Mouse (Mus musculus): ENCODE results near the gene Gm45062. TPM values are rescaled to one million over a fixed set of nuclear protein-coding genes. Genes with fewer than 3 reads are reported as not detected.

The Gm45062 gene
- polyA plus RNA-seq, 1 experiment from 2014 or later, result 0.85 TPM

DNA sequence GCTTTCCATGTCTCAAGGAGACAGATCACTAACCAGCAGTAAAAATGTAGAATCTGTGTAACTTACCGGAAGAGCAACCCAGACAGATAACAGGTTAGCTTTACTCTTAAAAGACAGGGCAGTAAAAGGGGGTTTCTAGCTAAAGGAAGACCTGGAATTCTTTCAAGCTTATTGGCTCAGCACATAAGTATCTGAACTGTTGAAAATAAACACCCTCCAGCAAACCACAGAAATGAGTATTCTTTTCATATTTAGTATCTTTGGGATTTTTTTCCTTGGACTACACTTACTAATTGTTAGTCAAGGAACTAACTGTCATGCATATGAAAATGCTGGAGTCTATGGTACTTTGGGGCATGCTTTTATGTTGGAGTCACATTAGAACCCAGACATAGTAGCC lies 89.1 kb downstream of the Gm45062 start:
- no peak overlapping the region for H3K4me2 ChIP-seq (ENCODE audit: low read depth, low read length)

DNA sequence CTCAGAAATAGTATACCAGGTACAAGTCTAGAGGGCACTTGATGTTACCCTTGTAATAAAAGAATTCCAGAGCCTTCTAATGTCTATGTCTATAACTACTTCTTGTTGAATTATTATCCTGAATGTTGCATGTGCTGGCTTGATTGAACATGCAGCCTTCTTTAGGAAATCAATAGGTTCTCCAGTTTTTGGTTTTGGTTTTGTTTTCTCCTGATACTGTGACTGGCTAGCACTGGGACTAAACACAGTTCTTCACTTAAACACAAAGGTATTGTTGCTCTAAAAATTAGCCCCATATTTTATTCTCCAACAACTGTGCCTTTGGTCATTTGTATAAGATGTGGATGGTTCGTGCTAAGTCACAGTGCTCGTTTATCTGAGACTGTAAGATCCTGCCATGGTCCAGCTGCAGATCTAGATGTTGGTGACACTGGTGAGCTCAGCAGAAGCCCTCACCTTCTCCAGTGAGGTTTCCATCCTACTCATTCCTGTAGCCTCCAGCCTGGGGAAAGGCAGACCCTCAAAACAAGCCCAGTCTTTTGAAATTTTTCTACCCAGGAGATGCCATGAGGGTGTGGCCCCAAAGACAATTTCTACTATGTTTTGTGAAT lies 89.9 kb downstream of the Gm45062 start:
- TF ChIP-seq EP300 (IDR thresholded peaks at IDR 0.05; ENCODE audit: low read depth), result peak; percentile 41; the same call in 1 of the 2 replicates
- TF ChIP-seq CTCF (IDR thresholded peaks at IDR 0.05; ENCODE audit: low read depth), result no peak
- H3K4me2 ChIP-seq (ENCODE audit: low read depth, low read length), result peak overlapping the region; percentile 50

More for the DNA sequence above, 89.1 kb downstream of the Gm45062 start:
- no peaks in the 10 kb centered on the region for H3K9me3 ChIP-seq (ENCODE audit: low read length)
- DNase-seq, result no peak
- H3K36me3 ChIP-seq (replicated peaks; ENCODE audit: insufficient read depth, low read length), result no peaks in the 10 kb centered on the region
- no peak overlapping the region for H3K9ac ChIP-seq (replicated peaks)
- no peak overlapping the region for H3K27ac ChIP-seq (ENCODE audit: low read depth)
- no peak for ATAC-seq
- H3K4me3 ChIP-seq (ENCODE audit: low read depth, low read length), result no peak overlapping the region
- TF ChIP-seq EP300 (IDR thresholded peaks at IDR 0.05; ENCODE audit: low read depth) (no peak), CTCF (IDR thresholded peaks at IDR 0.05; ENCODE audit: low read depth) (no peak)
- WGBS (ENCODE audit: insufficient replicate concordance), result 93% methylated on average over 1 of the region's 1 CpGs
- H3K4me1 ChIP-seq (ENCODE audit: insufficient read depth), result peaks cover 26% of the 10 kb centered on the region
- H3K27me3 ChIP-seq (ENCODE audit: insufficient read depth, low read length), result no peaks in the 10 kb centered on the region

DNA sequence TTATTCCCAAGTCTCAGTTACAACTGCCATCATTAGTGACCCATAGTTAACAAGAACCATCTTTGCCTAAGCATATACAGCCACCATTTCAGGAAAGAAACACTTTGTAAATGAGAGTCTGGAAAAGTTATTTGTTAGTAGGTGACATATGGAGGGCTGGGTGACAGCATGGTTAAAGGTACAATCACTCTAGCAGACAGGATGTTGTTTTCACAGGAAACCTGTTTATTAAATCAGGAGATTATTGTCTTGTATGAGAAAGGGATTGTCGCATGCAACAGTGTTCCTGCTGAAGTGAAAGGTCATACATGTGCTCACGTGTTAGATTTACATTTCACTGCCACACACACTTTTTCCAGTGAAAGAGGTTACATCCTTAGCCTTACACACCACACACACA lies 92.3 kb downstream of the Gm45062 start:
- H3K4me1 ChIP-seq (ENCODE audit: insufficient read depth), result peaks cover 14% of the 10 kb centered on the region
- H3K4me2 ChIP-seq (ENCODE audit: low read depth, low read length), result no peak overlapping the region
- no peak for ATAC-seq
- H3K36me3 ChIP-seq (replicated peaks; ENCODE audit: insufficient read depth, low read length), result no peaks in the 10 kb centered on the region
- no peaks in the 10 kb centered on the region for H3K27me3 ChIP-seq (ENCODE audit: insufficient read depth, low read length)
- no peak overlapping the region for H3K27ac ChIP-seq (ENCODE audit: low read depth)
- no peak overlapping the region for H3K4me3 ChIP-seq (ENCODE audit: low read depth, low read length)
- no peak for DNase-seq
- no peaks in the 10 kb centered on the region for H3K9me3 ChIP-seq (ENCODE audit: low read length)
- WGBS (ENCODE audit: insufficient replicate concordance), result 83% methylated on average over 2 of the region's 2 CpGs
- no peak overlapping the region for H3K9ac ChIP-seq (replicated peaks)
- TF ChIP-seq EP300 (IDR thresholded peaks at IDR 0.05; ENCODE audit: low read depth) (no peak), CTCF (IDR thresholded peaks at IDR 0.05; ENCODE audit: low read depth) (no peak)

More for the DNA sequence above, 89.9 kb downstream of the Gm45062 start:
- Histone ChIP-seq H3K4me1 (ENCODE audit: insufficient read depth) (peaks cover 20% of the 10 kb centered on the region), H3K27me3 (ENCODE audit: insufficient read depth, low read length) (no peaks in the 10 kb centered on the region), H3K27ac (ENCODE audit: low read depth) (no peak overlapping the region), H3K9ac (replicated peaks) (no peak overlapping the region), H3K9me3 (ENCODE audit: low read length) (no peaks in the 10 kb centered on the region), H3K36me3 (replicated peaks; ENCODE audit: insufficient read depth, low read length) (no peaks in the 10 kb centered on the region), H3K4me3 (ENCODE audit: low read depth, low read length) (no peak overlapping the region)
- 57% methylated on average over 2 of the region's 2 CpGs for WGBS (ENCODE audit: insufficient replicate concordance)
- DNase-seq, result no peak
- peak; percentile 35 for ATAC-seq

DNA sequence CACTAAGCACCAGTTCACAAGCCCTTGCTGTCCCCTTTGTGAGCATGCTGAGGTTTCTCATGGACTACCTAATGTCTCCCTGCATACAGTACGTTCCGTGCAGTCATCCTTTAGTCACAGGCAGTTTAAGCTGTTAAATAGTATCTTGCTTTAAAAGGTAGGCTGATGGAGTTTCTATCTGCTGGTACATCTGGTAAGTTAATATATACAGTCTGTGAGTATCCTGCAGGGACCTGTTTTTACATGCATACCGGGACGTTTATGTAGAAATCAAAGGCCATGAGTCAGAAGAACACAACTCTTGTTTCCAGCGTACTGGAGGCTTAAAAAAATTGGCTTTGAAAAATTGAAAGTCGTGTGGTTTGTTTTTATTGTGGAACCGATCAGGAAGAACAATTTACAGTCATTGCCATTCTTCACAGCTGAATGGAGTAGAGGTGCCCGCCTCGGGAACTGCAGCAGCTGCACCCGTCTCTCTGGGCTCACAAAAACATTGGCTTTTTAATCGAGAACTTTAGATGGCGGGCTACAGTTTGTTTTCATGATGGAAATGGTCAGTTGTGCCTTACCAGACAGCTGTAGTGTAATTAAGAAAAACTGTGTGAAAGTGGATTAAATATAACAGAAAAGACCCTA lies 93.4 kb downstream of the Gm45062 start:
- H3K9me3 ChIP-seq (ENCODE audit: low read length), result no peaks in the 10 kb centered on the region
- no peak overlapping the region for H3K4me3 ChIP-seq (ENCODE audit: low read depth, low read length)
- H3K4me2 ChIP-seq (ENCODE audit: low read depth, low read length), result no peak overlapping the region
- TF ChIP-seq EP300 (IDR thresholded peaks at IDR 0.05; ENCODE audit: low read depth) (no peak), CTCF (IDR thresholded peaks at IDR 0.05; ENCODE audit: low read depth) (no peak)
- H3K9ac ChIP-seq (replicated peaks), result no peak overlapping the region
- DNase-seq, result no peak
- no peaks in the 10 kb centered on the region for H3K36me3 ChIP-seq (replicated peaks; ENCODE audit: insufficient read depth, low read length)
- peaks cover 11% of the 10 kb centered on the region for H3K4me1 ChIP-seq (ENCODE audit: insufficient read depth)
- ATAC-seq, result no peak
- no peak overlapping the region for H3K27ac ChIP-seq (ENCODE audit: low read depth)
- WGBS (ENCODE audit: insufficient replicate concordance), result 78% methylated on average over 12 of the region's 12 CpGs
- H3K27me3 ChIP-seq (ENCODE audit: insufficient read depth, low read length), result no peaks in the 10 kb centered on the region

DNA sequence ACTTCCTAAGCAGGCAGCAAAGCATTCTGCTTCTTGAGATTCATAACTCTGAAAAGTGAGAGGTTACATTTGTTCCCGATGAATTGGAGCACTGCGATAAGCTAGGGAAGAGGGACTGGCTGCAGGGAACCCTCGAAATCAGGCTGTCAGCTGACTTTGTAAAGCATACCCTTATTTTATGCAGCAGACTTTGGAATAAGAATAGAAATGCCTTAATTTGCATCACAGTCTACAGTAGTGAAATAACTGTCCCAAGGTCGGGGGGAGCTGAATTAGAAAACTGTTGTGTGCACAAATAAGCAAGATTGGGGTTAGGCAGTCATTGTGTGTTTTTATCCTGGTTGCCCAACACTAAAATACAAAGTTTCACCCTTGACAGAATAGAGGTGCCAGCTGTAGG lies 94.2 kb downstream of the Gm45062 start:
- peaks cover 11% of the 10 kb centered on the region for H3K4me1 ChIP-seq (ENCODE audit: insufficient read depth)
- TF ChIP-seq CTCF (IDR thresholded peaks at IDR 0.05; ENCODE audit: low read depth) (no peak), EP300 (IDR thresholded peaks at IDR 0.05; ENCODE audit: low read depth) (no peak)
- no peaks in the 10 kb centered on the region for H3K27me3 ChIP-seq (ENCODE audit: insufficient read depth, low read length)
- ATAC-seq (no peak), DNase-seq (no peak)
- 82% methylated on average over 4 of the region's 4 CpGs for WGBS (ENCODE audit: insufficient replicate concordance)
- no peak overlapping the region for H3K27ac ChIP-seq (ENCODE audit: low read depth)
- no peaks in the 10 kb centered on the region for H3K36me3 ChIP-seq (replicated peaks; ENCODE audit: insufficient read depth, low read length)
- H3K4me2 ChIP-seq (ENCODE audit: low read depth, low read length), result no peak overlapping the region
- no peak overlapping the region for H3K9ac ChIP-seq (replicated peaks)
- no peak overlapping the region for H3K4me3 ChIP-seq (ENCODE audit: low read depth, low read length)
- no peaks in the 10 kb centered on the region for H3K9me3 ChIP-seq (ENCODE audit: low read length)

DNA sequence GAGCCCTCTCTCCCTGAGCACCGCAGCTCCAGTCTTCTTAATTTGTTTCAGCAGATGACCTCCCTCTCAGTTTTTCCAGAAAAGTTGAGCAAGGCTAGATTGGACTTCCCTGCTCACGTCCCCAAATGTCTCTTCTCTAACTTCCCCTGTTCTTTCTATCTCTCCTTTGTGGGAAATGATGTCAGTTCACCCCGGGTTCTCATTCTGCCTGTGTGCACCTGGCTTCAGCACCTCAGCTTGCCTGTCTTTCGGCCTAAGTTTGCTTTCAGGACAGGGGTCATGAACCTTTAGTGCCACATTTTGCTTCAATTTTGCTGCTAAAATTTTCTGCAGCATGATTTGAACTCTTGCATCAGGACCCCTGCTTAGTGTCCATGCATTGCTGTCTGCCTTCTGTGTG lies 95.6 kb downstream of the Gm45062 start:
- H3K9ac ChIP-seq (replicated peaks), result no peak overlapping the region
- no peaks in the 10 kb centered on the region for H3K27me3 ChIP-seq (ENCODE audit: insufficient read depth, low read length)
- WGBS (ENCODE audit: insufficient replicate concordance), result 77% methylated on average over 4 of the region's 4 CpGs
- no peaks in the 10 kb centered on the region for H3K9me3 ChIP-seq (ENCODE audit: low read length)
- no peak overlapping the region for H3K27ac ChIP-seq (ENCODE audit: low read depth)
- TF ChIP-seq EP300 (IDR thresholded peaks at IDR 0.05; ENCODE audit: low read depth) (no peak), CTCF (IDR thresholded peaks at IDR 0.05; ENCODE audit: low read depth) (no peak)
- DNase-seq, result no peak
- no peak overlapping the region for H3K4me3 ChIP-seq (ENCODE audit: low read depth, low read length)
- H3K4me1 ChIP-seq (ENCODE audit: insufficient read depth), result peaks cover 4% of the 10 kb centered on the region; the same call in 1 of the 2 replicates
- no peak for ATAC-seq
- no peak overlapping the region for H3K4me2 ChIP-seq (ENCODE audit: low read depth, low read length)
- H3K36me3 ChIP-seq (replicated peaks; ENCODE audit: insufficient read depth, low read length), result no peaks in the 10 kb centered on the region
